Mouse (Mus musculus): ENCODE measurements at regions not wholly inside any gene's neighbourhood (a gene's known extent, or its start where the extent isn't known, plus 50 kb on each side); places are given as distances from the start of the nearest gene placed in this dataset.
"Not testable (repeated sequence)": the region's sequence is repeated elsewhere in the genome, so short reads cannot be mapped to it uniquely, and the experiment has no call there.

DNA sequence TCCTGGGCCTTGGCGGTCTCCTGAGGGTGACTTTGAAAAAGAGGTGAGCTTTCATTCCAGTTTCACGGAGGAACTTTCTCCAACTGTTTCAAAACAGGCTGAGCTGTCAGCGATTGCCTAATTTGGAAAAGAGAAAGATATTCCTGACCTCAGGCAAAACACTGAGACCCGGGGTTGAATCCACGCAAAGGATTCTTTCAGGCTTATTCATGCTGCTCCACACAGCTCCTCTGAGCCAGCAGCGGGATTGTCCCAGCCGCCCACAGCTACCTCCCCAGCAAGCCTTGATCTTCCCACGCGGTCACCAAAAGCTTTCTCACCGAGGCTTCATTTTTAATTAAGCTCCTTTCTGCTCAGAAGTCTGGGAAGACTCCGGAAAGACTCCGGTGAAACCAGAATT lies 178.0 kb upstream of the Smlr1 start:
- intact Hi-C loops (cut with DNase I; ENCODE audit: low total_unique reads), result no loop called here
- DNase-seq, result no peak

DNA sequence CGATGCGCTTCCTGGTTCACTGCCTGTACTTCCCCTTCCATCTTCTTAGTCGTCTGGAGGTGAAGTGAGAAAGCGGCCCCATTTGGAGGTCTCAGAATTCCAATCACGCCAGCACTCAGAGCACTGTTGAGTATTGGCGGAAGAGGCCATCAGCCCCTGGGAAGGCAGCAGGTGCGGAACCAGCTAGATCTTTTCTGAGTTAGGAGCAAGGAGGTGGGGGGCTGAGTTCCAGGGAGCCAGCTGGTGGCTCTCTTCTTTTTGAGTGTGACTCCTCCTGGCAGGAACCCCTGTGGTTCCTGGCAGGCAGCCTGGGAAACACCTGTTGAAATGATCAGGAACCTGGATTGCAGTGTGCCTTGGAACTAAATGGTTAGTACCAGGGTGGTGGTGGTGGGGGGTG lies 171.9 kb upstream of the Smlr1 start:
- intact Hi-C loops (cut with DNase I; ENCODE audit: low total_unique reads), result no loop called here
- DNase-seq, result peak; percentile 46

DNA sequence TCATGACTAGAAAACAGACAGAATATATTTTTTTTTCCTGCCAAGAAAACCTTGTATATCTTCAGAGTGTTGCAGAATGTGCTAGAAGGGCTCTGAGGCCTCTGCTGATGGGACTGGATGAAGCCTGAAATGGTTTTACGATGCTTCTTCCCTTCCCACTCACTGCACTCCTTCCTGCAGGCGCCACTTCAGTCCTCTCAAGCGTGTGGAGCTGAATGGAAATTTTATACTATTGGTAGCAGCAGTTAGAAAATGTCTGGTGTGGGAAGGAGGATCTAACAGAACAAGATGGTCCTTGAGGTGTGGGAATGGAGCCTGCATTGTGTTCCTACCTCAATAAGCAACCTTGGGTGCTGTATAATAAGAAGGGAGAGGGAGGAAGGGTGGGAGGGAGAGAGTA lies 166.1 kb upstream of the Smlr1 start:
- intact Hi-C loops (cut with DNase I; ENCODE audit: low total_unique reads), result no loop called here
- DNase-seq, result no peak

DNA sequence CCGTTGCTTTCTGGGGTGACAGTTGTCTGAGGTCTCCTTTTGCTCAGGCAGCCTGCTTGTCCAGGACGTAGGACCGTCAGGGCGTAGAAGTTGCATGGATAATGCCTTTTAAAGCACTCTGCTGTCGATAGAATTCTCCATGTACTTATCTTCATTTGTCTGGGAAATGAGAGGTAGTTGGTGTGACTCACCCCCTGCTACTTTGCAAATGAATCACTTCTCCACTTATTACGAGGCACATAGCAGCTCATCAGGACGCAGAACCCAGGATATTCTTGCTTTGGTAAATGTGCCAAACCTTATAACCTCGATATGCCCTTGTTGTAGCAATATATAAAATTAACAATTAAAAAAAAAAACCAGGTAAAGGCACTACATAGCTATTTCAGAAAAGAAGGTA lies 159.7 kb upstream of the Smlr1 start:
- intact Hi-C loops (cut with DNase I; ENCODE audit: low total_unique reads), result no loop called here

DNA sequence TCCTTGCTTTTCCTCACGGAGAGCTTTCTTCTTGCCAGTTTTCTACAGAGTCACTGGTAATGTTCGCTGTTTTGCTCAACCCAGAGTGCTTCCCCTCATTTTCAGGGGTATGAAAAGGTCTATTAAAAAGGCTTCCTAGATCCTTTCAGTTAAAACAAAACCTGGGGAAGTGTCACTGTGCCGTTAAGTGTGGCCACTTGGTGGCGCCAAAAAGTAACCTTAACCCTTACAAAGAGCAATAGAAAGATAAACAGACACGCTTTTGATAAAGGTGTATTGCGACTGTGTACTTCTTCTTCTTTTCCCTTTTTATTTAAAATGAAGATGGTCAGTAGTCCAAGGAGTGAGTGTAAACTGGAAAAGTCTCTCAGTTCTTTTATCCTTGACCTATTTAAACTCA lies 145.2 kb upstream of the Smlr1 start:
- intact Hi-C loops (cut with DNase I; ENCODE audit: low total_unique reads), result loop anchor here (5.0 kb wide), 1 partner anchor 461 kb away; no protein-coding TSS in a partner anchor
- DNase-seq, result peak; percentile 42

More for the DNA sequence above, 159.7 kb upstream of the Smlr1 start:
- DNase-seq, result no peak

DNA sequence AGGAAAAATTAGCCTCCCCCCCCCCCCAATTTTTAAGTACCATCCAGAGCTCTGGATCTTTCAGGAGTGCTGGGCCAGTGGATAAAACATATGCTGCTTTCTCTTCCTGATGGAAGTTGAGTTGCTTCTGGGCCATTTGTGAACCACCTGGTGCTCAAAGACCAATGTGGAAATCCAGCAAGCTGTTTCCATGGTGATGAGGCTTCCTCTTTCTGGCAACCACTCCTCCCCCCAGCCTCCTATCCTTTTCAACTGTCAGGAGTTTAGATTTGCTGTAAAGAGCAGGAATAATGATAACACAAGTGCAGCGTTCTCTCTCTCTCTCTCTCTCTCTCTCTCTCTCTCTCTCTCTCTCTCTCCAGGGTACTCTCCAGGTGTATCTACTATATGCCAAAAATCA lies 141.8 kb upstream of the Smlr1 start:
- intact Hi-C loops (cut with DNase I; ENCODE audit: low total_unique reads), result loop anchor here (10.0 kb wide), 1 partner anchor 407 kb away; no protein-coding TSS in a partner anchor
- DNase-seq, result no peak

DNA sequence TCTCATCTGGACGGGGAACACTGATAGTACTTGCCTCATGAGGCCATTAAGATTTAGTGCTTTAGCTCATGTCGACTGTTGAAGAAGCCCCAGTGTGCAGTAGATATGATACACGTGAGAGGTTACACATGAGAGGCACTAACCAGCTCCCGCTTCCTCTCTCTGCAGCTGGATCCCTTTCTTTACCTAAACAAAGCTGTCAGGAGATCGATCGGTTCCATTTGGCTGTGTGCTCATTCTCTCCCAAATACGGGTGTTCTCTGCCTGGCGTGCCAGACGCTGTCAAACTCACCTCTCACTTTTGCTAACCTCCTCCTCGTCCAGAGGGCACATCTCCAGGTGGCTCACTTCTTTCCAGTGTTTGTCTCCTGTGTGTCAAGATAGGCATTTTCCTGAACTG lies 139.3 kb upstream of the Smlr1 start:
- intact Hi-C loops (cut with DNase I; ENCODE audit: low total_unique reads), result loop anchor here (10.0 kb wide), 1 partner anchor 409 kb away; no protein-coding TSS in a partner anchor
- DNase-seq, result no peak

DNA sequence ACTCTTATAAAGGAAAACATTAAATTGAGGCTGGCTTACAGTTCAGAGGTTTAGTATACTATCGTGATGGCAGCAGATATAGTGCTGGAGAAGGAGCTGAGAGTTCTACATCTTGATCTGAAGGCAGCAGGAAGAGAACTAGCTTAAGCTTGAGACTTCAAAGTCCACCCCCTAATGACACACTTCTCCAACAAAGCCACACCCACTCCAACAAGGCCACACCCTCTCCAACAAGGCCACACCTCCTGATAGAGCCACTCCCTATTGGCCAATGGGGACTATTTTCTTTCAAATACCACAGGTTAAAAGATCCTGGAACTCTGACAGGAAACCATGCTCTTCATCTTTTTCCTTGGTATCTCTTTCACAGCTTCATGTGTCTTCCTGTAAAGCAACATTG lies 134.0 kb upstream of the Smlr1 start:
- intact Hi-C loops (cut with DNase I; ENCODE audit: low total_unique reads), result loop anchor here (10.0 kb wide), 1 partner anchor 415 kb away; no protein-coding TSS in a partner anchor
- no peak for DNase-seq

DNA sequence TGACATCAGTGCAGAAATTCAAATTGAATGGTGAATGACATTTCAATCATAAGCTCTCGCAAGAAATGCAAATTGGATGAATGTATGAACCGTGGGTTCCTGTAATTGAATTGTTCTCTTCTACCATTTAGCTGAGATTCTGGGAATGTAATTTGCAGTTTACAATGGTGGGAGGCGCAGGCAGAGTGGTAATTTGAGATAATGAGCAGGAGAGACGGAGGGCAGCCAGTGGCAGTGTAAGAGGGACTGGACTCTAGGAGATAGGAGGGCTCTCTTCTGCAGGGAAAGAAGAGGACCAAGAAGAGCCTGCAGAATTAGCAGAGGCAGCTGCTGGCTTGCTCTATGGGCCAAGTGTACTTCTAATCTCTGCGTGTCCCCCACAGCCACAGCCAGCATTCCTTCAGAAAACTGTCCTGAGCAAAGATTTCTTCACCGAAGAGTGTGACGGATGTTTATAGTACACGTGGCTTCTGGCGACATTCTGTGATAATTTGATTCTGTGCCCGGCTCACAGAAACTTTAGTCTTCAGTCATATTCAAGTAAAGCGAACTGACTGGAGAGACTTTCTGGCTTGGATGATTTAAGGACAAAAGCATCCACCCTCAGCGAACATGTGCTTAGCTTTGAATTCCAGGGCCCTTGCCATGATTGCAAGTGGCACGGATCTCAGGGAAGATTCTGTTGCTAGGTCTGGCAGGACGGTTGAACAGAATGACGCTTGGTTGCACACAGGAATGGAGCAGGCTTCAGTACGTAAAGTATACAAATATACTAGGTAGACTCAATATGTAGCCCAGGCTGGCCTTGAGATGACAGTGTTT lies 116.9 kb upstream of the Smlr1 start:
- no peak for DNase-seq
- intact Hi-C loops (cut with DNase I; ENCODE audit: low total_unique reads), result no loop called here

DNA sequence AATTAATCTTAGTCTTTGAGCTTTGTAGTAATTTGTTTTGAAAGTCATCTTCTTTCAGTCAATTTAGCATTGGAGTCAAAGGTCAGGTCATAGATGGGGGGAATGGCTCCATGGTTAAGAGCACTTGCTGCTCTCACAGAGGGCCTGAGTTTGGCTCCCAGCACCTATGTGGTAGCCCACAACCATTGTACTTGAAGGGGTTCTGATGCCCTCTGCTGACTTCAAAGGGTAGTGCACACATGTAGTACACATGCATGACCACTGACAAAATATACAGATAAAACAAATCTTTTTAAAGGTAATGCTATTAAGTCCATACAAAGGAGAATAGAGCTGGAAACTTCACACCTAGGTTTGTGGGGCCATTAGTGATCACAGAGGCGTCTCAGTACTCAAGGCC lies 111.7 kb upstream of the Smlr1 start:
- no peak for DNase-seq
- intact Hi-C loops (cut with DNase I; ENCODE audit: low total_unique reads), result no loop called here

DNA sequence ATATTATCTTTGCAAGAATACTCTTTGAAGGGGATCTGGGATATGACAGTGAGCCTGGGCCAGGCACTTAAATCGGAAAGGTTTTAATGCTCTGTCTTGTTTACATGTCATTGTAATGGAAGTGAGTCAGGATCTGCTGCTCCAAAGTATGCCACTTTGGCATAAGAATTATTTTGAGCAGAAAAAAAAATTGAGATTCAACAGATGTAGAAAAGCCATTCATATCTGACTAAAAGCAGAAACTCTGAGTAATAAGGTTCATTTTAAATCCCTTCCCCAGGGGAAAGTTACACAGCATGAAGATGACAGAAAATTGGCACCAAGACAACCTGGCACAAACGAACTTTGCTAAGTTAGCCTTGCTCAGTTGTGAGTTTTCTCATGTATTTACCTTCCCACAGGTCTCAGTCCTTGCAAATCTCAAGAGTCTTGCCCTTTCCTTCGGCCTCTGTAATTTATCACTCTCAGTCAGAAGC lies 107.5 kb upstream of the Smlr1 start:
- intact Hi-C loops (cut with DNase I; ENCODE audit: low total_unique reads), result no loop called here
- DNase-seq, result no peak

DNA sequence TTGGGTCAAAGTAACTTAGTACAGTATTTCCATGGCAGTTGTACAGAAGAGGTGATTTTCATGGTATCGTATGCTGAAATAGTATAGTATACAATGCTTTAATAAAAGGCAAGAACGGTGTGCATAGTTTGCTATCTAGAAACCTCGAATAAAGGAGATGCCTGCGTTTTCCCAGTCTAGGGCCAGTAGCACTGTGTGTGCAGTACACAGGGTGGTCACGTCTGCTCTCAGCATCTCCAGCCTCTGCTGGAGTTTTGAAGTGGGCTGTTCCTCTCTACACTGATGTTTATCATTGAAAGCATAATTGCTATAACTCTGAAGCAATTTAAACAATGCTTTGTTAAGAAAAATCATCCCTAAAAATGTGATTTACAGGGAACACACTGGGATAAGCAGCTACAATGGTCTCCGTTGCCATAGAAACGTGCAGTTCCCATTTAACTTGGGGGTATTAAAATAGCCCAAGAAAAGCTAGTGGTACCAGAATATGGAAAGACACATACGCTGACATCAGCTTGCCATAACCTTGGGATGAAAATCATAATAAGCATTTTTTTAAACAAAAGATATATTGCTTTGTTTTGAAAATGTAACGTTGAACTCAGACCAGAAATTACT lies 106.1 kb upstream of the Smlr1 start:
- DNase-seq, result no peak
- intact Hi-C loops (cut with DNase I; ENCODE audit: low total_unique reads), result no loop called here

DNA sequence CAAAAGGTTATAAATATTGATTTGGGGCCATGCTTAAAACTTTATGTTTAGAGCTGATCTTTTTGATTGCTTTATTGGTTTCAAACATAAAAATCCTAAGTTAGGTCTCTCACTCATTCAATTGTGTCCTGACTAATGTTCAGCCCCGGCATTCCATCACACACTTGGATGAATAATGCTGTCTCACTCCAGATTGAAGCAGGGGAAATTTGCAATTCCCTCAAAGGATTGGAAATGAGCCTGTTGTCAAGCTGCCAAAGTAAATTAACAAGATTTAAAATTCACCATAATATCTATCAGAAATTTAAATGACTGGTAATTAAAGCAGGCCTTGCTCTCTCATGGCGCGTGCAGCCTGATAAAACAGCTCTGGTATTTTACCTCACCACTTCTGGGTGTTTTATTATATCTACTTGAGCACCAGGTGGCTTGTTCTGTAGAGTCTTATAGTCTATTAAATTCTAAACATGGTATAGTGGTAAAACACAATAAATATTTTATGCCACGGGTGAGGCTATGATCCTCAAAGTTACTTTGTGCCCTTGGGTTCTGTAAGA lies 97.1 kb upstream of the Smlr1 start:
- intact Hi-C loops (cut with DNase I; ENCODE audit: low total_unique reads), result no loop called here

DNA sequence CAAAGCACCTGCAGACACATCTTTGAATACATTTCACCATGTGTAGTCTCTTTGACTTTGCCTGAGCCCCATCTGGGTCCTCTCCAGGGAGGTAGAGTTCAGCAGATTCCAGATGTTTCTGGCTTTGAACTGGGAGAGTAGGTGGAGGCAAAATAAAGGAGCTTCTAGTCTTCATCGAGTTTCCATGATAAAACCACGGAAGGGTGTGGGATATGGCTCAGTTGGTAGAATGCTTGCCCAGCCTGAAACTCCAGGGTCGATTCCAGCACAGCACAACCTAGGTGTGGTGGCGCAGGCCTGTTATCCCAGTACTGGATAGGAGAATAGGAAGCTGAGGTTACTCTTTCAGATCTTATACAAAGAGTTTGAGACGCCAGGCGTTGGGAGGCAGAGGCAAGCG lies 96.2 kb upstream of the Smlr1 start:
- no peak for DNase-seq
- intact Hi-C loops (cut with DNase I; ENCODE audit: low total_unique reads), result no loop called here

More for the DNA sequence above, 97.1 kb upstream of the Smlr1 start:
- no peak for DNase-seq

DNA sequence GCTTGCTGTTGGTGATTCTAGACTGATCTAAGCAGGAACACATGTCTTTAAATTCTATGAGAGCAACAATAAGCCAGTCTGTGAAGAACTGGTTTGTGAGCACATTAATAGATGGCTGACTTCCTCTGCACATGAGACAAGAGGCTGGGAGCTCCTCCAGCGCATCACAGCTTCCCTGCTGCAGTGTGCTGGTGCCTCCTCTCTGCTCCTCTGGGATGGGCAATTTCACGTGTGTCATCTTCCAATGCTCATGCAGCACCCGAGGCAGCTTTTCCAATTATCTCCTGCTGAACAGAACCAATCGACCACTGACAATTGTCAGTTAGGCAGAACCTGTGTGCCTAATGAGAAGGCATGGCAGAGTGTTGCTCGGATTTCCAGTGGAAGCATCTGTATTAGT lies 86.5 kb upstream of the Smlr1 start:
- DNase-seq, result no peak
- intact Hi-C loops (cut with DNase I; ENCODE audit: low total_unique reads), result no loop called here

DNA sequence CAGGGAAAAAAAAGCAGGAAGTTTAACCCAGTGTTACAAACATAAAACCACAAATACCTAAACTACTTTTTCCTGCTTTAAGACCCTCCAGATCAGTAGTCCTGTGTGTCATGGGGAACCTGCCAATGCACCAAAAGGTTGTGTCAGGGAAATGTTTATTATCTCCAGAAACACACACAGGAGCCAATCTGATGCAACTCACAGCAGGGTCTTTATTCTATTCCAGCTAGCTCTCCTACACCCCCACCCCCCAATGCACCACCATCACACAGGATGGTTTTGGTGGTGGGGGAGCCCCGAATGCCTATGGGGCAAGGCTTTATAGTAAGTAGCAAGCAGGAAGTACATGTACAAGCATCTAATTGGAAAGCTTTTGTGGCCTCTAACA lies 85.7 kb upstream of the Smlr1 start:
- not testable (repeated sequence) for DNase-seq

DNA sequence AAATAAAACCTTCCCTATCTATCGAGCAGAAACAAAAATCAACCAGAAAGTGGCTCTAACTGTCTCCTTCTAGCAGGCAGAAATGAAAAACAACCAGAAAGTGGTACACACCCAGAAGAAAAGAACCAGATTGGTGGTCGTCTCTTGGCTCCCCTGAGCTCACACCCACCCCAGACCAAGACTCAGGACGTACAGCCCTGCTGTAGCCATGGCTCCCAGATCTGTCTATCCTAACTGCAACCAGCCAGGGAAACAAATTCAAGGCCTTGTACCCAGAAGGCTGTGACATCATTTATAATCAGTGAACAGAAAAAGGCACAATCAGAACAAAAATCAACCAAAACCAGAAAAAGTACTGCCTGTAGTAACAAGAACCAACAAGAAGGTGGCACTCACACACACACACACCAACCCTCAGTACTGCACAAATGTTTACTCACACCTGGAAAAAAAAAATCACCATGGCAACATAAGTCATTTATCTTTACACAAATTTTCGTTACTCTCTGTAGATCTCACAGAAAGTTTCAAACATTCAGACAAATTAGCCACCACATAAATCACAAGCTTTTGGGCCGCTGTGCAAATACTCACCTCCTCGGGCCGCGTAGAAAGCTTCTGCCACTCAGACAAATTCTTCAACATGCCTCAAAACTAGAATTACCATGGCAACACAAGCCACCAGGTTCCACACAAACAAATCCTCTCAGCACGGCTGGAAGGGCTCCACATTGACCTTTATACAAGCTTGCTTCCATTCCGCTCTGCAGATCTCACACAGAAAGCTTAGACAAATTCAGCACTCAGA lies 85.1 kb upstream of the Smlr1 start:
- intact Hi-C loops (cut with DNase I; ENCODE audit: low total_unique reads), result no loop called here
- no peak for DNase-seq

More for the DNA sequence above, 85.7 kb upstream of the Smlr1 start:
- intact Hi-C loops (cut with DNase I; ENCODE audit: low total_unique reads), result not testable (repeated sequence)

DNA sequence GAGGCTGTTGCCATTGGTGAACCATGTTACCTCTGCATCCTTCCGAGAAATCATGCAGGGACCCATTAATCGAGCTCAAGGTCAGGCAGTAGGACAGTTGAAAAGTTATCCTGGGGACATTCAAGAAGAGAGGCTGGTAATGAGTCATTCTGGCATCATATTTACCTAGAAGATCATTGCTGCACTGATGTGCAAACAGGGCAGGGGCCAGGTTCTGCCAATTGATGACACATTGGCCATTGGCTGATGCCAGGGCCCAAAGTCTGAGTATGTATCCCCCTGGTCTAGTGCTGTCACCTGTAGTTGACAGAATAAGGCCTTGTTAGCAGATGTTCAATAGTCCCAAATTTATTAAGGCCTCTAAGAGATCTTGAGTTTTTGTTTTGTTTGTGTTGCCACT lies 83.6 kb upstream of the Smlr1 start:
- intact Hi-C loops (cut with DNase I; ENCODE audit: low total_unique reads), result no loop called here
- no peak for DNase-seq

DNA sequence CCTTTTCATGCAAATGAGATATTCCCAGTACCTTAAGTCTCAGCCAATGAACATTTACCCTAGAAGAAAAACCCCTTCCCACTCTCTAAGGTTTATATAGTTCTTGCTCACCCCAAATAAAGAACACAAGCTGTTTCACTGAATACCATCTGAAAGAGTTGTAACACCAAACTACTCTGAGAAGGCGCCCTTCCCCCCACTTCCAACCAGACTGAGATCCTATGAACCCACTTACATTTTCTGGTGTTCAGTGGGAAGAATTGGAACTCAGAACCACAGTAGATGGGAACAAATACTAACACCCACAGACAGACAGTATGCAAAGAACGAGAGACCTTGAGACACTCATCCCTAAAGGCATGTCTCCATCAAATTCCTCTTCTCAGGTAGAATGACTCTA lies 65.4 kb upstream of the Smlr1 start:
- no peak for DNase-seq
- intact Hi-C loops (cut with DNase I; ENCODE audit: low total_unique reads), result no loop called here

DNA sequence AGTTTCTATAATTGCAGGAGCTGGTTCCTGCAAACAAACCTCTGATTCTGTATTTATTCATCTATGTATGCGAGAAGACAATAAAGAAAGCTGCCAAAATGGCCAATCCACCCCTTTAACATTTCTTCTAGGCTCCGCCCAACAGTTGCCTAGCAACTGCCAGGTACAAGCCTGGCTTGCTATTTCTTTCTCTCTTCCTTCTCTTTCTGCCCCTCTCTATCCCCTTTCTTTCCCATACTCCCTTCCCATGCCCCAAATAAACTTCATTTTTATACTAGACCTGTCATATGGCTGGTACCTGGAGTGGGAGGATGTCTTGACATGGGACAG lies 53.2 kb upstream of the Smlr1 start:
- DNase-seq, result no peak
- intact Hi-C loops (cut with DNase I; ENCODE audit: low total_unique reads), result no loop called here
